Comparison of ENCODE assay signal across 9 mouse cellular contexts in the genomic region with DNA sequence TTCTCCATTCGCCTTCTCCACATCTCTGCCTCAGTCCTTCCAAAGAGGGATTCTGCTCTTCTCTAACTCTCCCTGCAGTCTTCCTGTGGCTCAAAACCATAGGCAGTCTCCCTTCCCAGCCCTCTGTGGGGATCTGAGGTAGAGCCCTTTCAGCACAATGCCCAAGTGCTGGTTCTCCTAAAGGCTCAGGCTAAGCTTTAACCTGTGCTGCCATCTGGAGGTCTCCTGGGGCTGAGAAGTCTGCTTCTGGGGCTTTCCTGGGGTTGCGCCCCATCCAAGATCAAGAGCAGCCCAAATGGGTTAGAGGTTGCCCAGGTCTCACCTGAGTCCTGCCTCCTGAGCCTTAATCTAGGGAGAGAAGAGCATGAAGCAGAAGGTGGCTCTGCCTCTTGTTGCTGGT. TPM values are rescaled to one million over a fixed set of nuclear protein-coding genes. Genes with fewer than 3 reads are reported as not detected.
DNase-seq lines count a peak whose midpoint lies in the region; ATAC-seq and TF ChIP-seq lines count a peak whose summit lies in the region.
"Had no signal": no experiment of that assay in that cellular context is flagged by ENCODE, and none has a peak within 500 bp of the region (broad histone marks: within the 10 kb centered on the region; RNA-seq: fewer than 3 reads in every experiment).

No protein-coding gene starts in this region.

- no peaks in the 10 kb centered on the region for H3K9me3 ChIP-seq in intestine, postnatal 0 days (ENCODE audit: control insufficient read depth)

- no peak overlapping the region for H3K4me3 ChIP-seq in intestine, postnatal 0 days (ENCODE audit: low read depth, low read length)
- H3K4me3 ChIP-seq: erythroblast, embryonic 14.5 days had no signal

- no peak overlapping the region for H3K27ac ChIP-seq in intestine, postnatal 0 days (ENCODE audit: low read depth, low read length)

- no peak overlapping the region for H3K9ac ChIP-seq in intestine, postnatal 0 days (ENCODE audit: low read depth, low read length)

- H3K4me2 ChIP-seq in intestine, postnatal 0 days (replicated peaks; ENCODE audit: low read depth), result no peak overlapping the region

- WGBS in intestine, postnatal 0 days, result 84% methylated on average over 2 of the region's 2 CpGs

- H3K27me3 ChIP-seq in intestine, postnatal 0 days (replicated peaks; ENCODE audit: control insufficient read depth, insufficient read depth, low read length), result no peaks in the 10 kb centered on the region
- H3K27me3 ChIP-seq in splenic B cell, adult 2 months (ENCODE audit: control insufficient read depth, insufficient read depth, low read length, poor library complexity, severe bottlenecking), result no peaks in the 10 kb centered on the region

- peaks cover 6% of the 10 kb centered on the region; the same call in 1 of the 2 replicates for H3K36me3 ChIP-seq in intestine, postnatal 0 days (ENCODE audit: control insufficient read depth, insufficient read depth)
- no peaks in the 10 kb centered on the region for H3K36me3 ChIP-seq in splenic B cell, adult 2 months (ENCODE audit: control insufficient read depth, insufficient read depth, low read length, poor library complexity, severe bottlenecking)

- no peaks in the 10 kb centered on the region for H3K4me1 ChIP-seq in intestine, postnatal 0 days (replicated peaks; ENCODE audit: control insufficient read depth, insufficient read depth, low read length)

- ATAC-seq in CD4-positive, CD25-positive, alpha-beta regulatory T cell, adult 4 months, result no peak
- ATAC-seq in intestine, postnatal 0 days, result no peak

- TF ChIP-seq CTCF in intestine, postnatal 0 days (IDR thresholded peaks at IDR 0.05; ENCODE audit: low read depth), result peak; percentile 82

- intact Hi-C loops in left cerebral cortex, postnatal 4 days (cut with DNase I), result no loop called here

- DNase-seq in CD4-positive, CD25-positive, alpha-beta regulatory T cell, adult 2 months (ENCODE audit: low read depth, low spot score), result peak; percentile 4
- peak; percentile 16 to 25 for DNase-seq in left cerebral cortex, adult 18-20 months (ENCODE audit: low spot score in 2 of 2)
- no peak for DNase-seq in left cerebral cortex, postnatal 4 days
- peak; percentile 63 for DNase-seq in adrenal gland, adult 2 months
- peak; percentile 54 for DNase-seq in splenic B cell, adult 2 months (ENCODE audit: low read depth, low spot score)
- no peak for DNase-seq in urinary bladder, postnatal 25 days (ENCODE audit: low spot score)

RNA-seq across cellular contexts. Expression of a gene that starts 32.4 kb away (rescaled TPM):
- under 1 TPM; 0.40 to 0.75 TPM for polyA plus RNA-seq in CD4-positive, CD25-positive, alpha-beta regulatory T cell, adult 4 months (2017; shearing (Covaris generic))
- 1 to 10 TPM; 3.4 to 4.0 TPM for total RNA-seq in left cerebral cortex, adult 18-20 months (2021)
- 1 to 10 TPM; 4.1 to 4.2 TPM for total RNA-seq in left cerebral cortex, postnatal 4 days (2021)
- 10 to 100 TPM; 30.7 to 69.6 TPM for total RNA-seq in adrenal gland, adult 2 months (2021)
- 80.5 and 129 TPM in 2 replicates for polyA plus RNA-seq in adrenal gland, adult 2 months (2012; rRNA removed)
- polyA plus RNA-seq in intestine, postnatal 0 days (2015; fragmentation: Nextera tagmentation; extraction: Ambion mirVana), result 101 and 105 TPM in 2 replicates

Comparison
In these comparisons a context has a peak if more than half of its experiments do, and no peak if none do; other contexts are left out.
1. DNase-seq: peak in CD4-positive, CD25-positive, alpha-beta regulatory T cell, adult 2 months (single experiment), left cerebral cortex, adult 18-20 months (2 of 2), adrenal gland, adult 2 months (single experiment) and splenic B cell, adult 2 months (single experiment); none in left cerebral cortex, postnatal 4 days (single experiment) and urinary bladder, postnatal 25 days (single experiment).
2. RNA of a gene that starts 32.4 kb away (total RNA-seq): 30.7 to 69.6 TPM in adrenal gland, adult 2 months; 4.1 to 4.2 TPM in left cerebral cortex, postnatal 4 days and 3.4 to 4.0 TPM in left cerebral cortex, adult 18-20 months; every median in the first group is over 4 times any median in the second.